Mouse (Mus musculus) layer of hippocampus, postnatal 25 days (tissue): ENCODE results near the gene Cdkn1b. TPM values are rescaled to one million over a fixed set of nuclear protein-coding genes. Genes with fewer than 3 reads are reported as not detected.
A peak's percentile ranks its signal among the peaks of the same experiment; 100 is the strongest.

Experiments
- DNase-seq, 2 experiments: peaks; one replicate each; pipeline ENCODE4 v3.0.0; 2022; ENCODE audit warnings: mixed read lengths in 2 of 2, low spot score in 1 of 2; ENCODE audit errors: extremely low spot score in 1 of 2
- total RNA-seq, 2 experiments: library from RNA; stranded (reverse); gene quantifications; 2 replicates each; pipeline ENCODE4 v1.2.3; 2021

Cdkn1b gene
- total RNA-seq, 2 experiments from 2014 or later, result 51.3 to 51.5 TPM

- DNase-seq, result no peak
Measured at GRCm38 (mm10) chr6:134927595-134928095, 7.4 kb downstream of the Cdkn1b start.

- peak; percentile 29 to 42 for DNase-seq
Measured at GRCm38 (mm10) chr6:134928096-134928888, 8.1 kb downstream of the Cdkn1b start.

GRCm38 (mm10) chr6:134928889-134929310, 8.7 kb downstream of the Cdkn1b start:
- DNase-seq, result no peak

GRCm38 (mm10) chr6:134929926-134930325, 9.7 kb downstream of the Cdkn1b start:
- DNase-seq, result no peak

GRCm38 (mm10) chr6:134930383-134930782, 10.2 kb downstream of the Cdkn1b start:
- DNase-seq, result no peak

GRCm38 (mm10) chr6:134931146-134931545, 10.9 kb downstream of the Cdkn1b start:
- no peak for DNase-seq

GRCm38 (mm10) chr6:134932486-134933206, 12.4 kb downstream of the Cdkn1b start:
- no peak for DNase-seq

GRCm38 (mm10) chr6:134933207-134933558, 13.0 kb downstream of the Cdkn1b start:
- DNase-seq, result no peak

GRCm38 (mm10) chr6:134934305-134934704, 14.1 kb downstream of the Cdkn1b start:
- no peak for DNase-seq

GRCm38 (mm10) chr6:134939781-134940180, 19.6 kb downstream of the Cdkn1b start:
- DNase-seq, result no peak

GRCm38 (mm10) chr6:134943759-134944407, 23.7 kb downstream of the Cdkn1b start:
- no peak for DNase-seq

GRCm38 (mm10) chr6:134946054-134946453, 25.9 kb downstream of the Cdkn1b start:
- no peak for DNase-seq

- no peak for DNase-seq
Measured at GRCm38 (mm10) chr6:134946858-134947257, 26.7 kb downstream of the Cdkn1b start.

- peak; percentile 33 to 71 for DNase-seq
Measured at GRCm38 (mm10) chr6:134947311-134948087, 27.3 kb downstream of the Cdkn1b start.

GRCm38 (mm10) chr6:134948522-134949061, 28.4 kb downstream of the Cdkn1b start:
- DNase-seq, result no peak

GRCm38 (mm10) chr6:134949241-134949640, 29.0 kb downstream of the Cdkn1b start:
- DNase-seq, result no peak

GRCm38 (mm10) chr6:134951364-134951763, 31.2 kb downstream of the Cdkn1b start:
- no peak for DNase-seq

- no peak for DNase-seq
Measured at GRCm38 (mm10) chr6:134953976-134954375, 33.8 kb downstream of the Cdkn1b start.

- no peak for DNase-seq
Measured at GRCm38 (mm10) chr6:134956388-134956787, 36.2 kb downstream of the Cdkn1b start.

GRCm38 (mm10) chr6:134961286-134961685, 41.1 kb downstream of the Cdkn1b start:
- no peak for DNase-seq
